Mouse (Mus musculus): ENCODE data around the gene 1700013F07Rik. TPM values are rescaled to one million over a fixed set of nuclear protein-coding genes. Genes with fewer than 3 reads are reported as not detected.
"Not testable (repeated sequence)": the region's sequence is repeated elsewhere in the genome, so short reads cannot be mapped to it uniquely, and the experiment has no call there.

1700013F07Rik gene
- total RNA-seq, 2 experiments from 2014 or later: 2.0 to 2.9 TPM

GRCm38 (mm10) chr3:108542299-108542698 is 8.3 kb downstream of the 1700013F07Rik start:
- no peak for DNase-seq (ENCODE audit: low spot score in 2 of 2)

- no peak for DNase-seq (ENCODE audit: low spot score in 2 of 2)
Observed at GRCm38 (mm10) chr3:108554111-108554561, 20.2 kb downstream of the 1700013F07Rik start.

- peak; percentile 89 to 97 for DNase-seq (ENCODE audit: low spot score in 2 of 2)
Observed at GRCm38 (mm10) chr3:108554587-108555312, 20.8 kb downstream of the 1700013F07Rik start.

GRCm38 (mm10) chr3:108557888-108558287 is 23.9 kb downstream of the 1700013F07Rik start:
- DNase-seq (ENCODE audit: low spot score in 2 of 2): no peak

- peak; percentile 97 to 98 for DNase-seq (ENCODE audit: low spot score in 2 of 2)
Observed at GRCm38 (mm10) chr3:108562133-108562730, 28.3 kb downstream of the 1700013F07Rik start, which contains the start of gene Tmem167b. TSS of gene Tmem167b (minus strand) at chr3:108562466.

GRCm38 (mm10) chr3:108562777-108563271 is 28.9 kb downstream of the 1700013F07Rik start:
- DNase-seq (ENCODE audit: low spot score in 2 of 2): no peak

- peak; percentile 63 to 81 for DNase-seq (ENCODE audit: low spot score in 2 of 2)
Observed at GRCm38 (mm10) chr3:108563309-108563708, 29.4 kb downstream of the 1700013F07Rik start.

- peak in 1 of 2 experiments; percentile 73 for DNase-seq (ENCODE audit: low spot score in 2 of 2)
Observed at GRCm38 (mm10) chr3:108567990-108568877, 34.3 kb downstream of the 1700013F07Rik start.

GRCm38 (mm10) chr3:108569636-108570035 is 35.7 kb downstream of the 1700013F07Rik start:
- not testable (repeated sequence) for DNase-seq (ENCODE audit: low spot score in 2 of 2)

GRCm38 (mm10) chr3:108570813-108571212 is 36.9 kb downstream of the 1700013F07Rik start:
- no peak for DNase-seq (ENCODE audit: low spot score in 2 of 2)

GRCm38 (mm10) chr3:108571443-108572294 is 37.7 kb downstream of the 1700013F07Rik start, which contains the start of gene Taf13:
TSS of gene Taf13 (plus strand) at chr3:108571698.
- DNase-seq (ENCODE audit: low spot score in 2 of 2): peak; percentile 97 to 98

GRCm38 (mm10) chr3:108572309-108573010 is 38.5 kb downstream of the 1700013F07Rik start:
- no peak for DNase-seq (ENCODE audit: low spot score in 2 of 2)

- DNase-seq (ENCODE audit: low spot score in 2 of 2): no peak
Observed at GRCm38 (mm10) chr3:108574018-108574417, 40.1 kb downstream of the 1700013F07Rik start.

GRCm38 (mm10) chr3:108584580-108584979 is 50.6 kb downstream of the 1700013F07Rik start:
- DNase-seq (ENCODE audit: low spot score in 2 of 2): no peak

GRCm38 (mm10) chr3:108588446-108588845 is 54.5 kb downstream of the 1700013F07Rik start:
- no peak for DNase-seq (ENCODE audit: low spot score in 2 of 2)

GRCm38 (mm10) chr3:108590786-108591529 is 57.0 kb downstream of the 1700013F07Rik start, which contains the start of gene Wdr47:
TSS of gene Wdr47 (plus strand) at chr3:108591279.
- peak; percentile 93 to 96 for DNase-seq (ENCODE audit: low spot score in 2 of 2)

- DNase-seq (ENCODE audit: low spot score in 2 of 2): no peak
Observed at GRCm38 (mm10) chr3:108591530-108592522, 57.9 kb downstream of the 1700013F07Rik start.
